Mouse (Mus musculus): Measurements from ENCODE around the gene Rbbp6.

Rbbp6 gene

DNA sequence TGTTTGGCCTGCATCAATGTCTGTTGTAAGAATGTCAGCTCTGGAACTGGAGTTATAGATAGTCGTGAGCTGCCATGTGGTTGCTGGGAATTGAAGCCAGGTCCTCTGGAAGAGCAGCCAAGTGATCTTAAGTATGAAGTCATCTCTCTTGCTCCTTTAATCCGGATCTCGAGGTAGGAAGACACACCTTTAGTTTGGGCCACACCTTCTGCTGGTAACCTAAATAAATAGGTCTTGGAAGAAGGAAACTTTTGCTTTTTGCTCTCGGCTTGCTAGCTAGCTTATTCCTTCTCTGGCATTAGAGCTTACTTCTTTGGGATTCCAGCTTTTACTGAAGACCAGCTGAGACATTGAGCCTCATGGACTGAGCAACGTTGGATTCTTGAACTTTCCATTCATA lies at the start of gene Rbbp6:
TSS of gene Rbbp6 (plus strand) at position 301 of the 400 bp plus-strand sequence.
- DNase-seq, result no peak

DNA sequence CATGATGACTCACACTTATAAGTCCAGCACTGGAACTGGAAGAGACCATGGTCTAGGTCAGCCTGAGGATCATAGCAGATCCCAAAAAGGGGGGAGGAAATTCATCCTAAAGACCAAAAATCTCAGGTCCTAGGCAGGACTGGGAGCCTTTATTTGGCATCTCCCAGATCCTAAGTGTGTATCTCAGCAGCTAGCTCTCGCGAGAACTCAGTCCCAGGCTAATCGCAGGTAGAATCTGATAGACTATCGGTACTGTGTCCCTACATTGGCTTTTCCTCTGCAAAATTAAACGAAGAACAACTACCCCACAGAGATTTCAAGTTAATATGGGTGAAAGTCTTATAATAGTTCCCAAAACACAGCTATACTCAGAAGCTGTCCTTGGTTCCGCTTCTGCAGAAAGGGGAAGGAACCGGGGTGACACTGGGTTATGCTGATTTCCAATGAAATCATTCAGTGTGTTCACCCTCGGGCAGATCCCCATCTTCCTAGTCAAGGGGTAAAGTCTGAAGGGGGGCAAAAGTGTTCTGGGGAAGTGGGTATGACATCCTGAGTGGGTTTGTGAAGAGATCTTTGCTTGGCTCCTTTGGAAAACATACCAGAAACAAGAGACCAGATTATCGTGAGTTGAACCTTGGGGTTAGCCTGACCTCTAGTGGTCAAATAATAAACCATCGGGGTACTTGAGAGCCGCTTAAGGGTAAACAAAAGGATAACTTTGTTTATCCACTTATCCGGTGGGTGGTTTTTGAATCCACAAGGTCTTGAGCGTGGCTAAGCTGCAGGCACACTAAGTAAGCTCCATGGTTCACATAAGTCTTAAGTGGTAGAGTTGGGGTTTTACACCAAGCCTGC lies 45.5 kb upstream of the Rbbp6 start:
- DNase-seq, result peak; percentile 15 to 35

DNA sequence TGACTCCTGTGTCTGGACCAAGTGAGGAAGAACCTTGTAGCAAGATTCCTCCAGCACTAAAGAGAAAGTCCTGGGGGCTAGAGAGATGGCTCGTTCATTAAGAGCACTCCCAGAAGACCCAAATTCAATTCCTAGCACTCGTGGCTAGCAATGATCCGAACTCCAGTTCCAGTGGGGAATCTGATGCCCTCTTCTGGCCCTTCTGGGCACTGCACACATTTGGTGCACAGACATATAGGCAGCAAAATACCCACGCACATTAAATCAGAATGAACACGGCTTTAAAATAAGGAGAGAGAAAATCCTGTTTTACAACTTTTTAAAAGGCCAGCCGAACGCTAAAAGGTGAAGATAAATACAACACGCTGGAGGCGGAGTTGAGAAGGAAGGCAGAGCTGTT lies 43.9 kb upstream of the Rbbp6 start:
- peak in 1 of 2 experiments; percentile 28 for DNase-seq

DNA sequence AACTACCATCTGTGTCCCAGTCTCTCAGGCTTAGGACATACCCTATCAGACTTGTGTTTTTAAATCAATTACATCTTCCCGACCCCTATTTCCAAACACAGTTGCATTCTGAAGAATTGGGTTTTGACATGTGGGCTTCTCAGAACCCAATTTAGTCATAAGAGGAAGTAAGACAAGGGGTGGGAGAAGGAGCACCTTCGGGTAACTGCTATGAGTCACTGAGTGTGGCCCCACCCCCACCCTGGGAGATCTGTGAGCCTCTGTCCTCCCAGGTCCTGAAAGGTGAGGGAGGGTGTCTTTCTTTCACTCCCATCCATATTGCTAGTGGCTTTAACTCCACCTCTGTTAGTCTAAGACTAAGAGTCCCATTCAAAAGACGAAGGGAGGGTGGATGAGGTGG lies 41.2 kb upstream of the Rbbp6 start:
- no peak for DNase-seq

DNA sequence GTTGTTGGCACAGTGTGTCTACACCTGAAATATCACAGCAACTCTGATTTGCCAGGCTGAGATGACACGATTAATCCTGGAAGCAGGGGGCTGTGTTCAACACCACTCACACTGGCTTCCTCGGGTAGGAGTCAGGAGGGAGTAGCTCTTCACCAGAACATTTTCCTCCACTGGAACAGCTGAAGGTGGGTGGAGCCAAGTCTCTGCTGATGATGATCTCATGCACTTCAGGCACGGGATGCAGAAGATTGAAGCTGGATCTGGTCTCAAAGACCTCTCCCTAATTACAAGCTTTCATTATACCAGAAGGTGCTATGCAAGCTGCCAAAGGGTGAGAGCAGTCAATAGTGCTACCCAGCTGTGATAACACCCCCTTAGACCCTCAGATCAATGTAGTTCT lies 35.0 kb upstream of the Rbbp6 start:
- DNase-seq, result no peak

DNA sequence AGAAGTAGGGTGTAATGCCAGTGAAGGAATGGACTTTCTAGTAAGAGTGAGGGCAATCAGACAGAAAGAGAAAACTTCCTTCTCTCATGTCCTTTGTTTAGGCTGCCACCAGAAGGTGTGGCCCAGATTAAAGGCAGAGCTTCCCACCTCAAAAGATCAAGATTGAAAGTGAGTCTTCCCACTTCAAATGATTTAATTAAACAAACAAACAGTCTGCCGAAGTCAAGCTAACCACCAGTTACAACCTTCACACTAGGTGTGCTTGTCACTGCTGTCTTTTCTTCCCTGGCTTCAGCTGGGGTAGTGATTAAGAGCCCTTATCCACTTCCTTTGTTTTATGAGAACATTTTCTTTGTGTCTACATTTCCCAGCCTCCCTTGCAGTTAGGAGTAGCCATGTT lies 33.3 kb upstream of the Rbbp6 start:
- DNase-seq, result no peak

DNA sequence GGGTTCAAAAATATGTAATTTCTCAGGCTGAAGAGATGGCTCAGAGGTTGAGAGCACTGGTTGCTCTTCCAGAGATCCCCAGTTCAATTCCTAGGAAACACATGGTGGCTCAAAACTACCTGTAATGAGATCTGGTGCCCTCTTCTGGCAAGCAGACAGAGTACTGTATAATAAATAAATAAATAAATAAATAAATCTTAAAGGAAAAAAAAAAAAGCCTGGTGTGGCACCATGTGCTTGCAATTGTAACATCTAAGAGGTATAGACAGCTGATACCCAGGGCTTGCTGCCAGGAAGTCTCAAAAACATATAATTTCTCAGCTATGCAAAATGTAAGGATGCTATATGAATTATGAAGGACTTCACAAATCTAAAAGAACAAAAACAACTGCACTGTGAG lies 28.9 kb upstream of the Rbbp6 start:
- DNase-seq, result no peak

DNA sequence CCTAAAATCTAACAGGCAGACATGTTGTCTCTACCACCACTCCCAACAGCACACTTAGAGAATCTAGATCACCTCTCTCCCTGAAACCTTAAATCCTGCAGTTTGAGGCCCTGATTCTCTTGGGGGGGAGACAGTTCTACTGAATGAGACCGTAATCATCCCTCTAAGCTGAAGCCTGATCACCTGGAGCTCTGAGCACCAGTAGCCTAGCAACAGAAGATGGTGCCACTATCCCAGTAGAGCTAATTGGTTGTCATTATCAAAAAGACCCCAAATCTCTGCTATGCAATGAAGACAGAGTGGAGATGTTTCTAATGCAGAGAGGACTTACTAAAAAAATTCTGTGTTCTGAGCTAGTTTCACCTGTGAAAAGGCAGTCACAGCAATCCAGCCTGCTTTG lies 27.3 kb upstream of the Rbbp6 start:
- no peak for DNase-seq

DNA sequence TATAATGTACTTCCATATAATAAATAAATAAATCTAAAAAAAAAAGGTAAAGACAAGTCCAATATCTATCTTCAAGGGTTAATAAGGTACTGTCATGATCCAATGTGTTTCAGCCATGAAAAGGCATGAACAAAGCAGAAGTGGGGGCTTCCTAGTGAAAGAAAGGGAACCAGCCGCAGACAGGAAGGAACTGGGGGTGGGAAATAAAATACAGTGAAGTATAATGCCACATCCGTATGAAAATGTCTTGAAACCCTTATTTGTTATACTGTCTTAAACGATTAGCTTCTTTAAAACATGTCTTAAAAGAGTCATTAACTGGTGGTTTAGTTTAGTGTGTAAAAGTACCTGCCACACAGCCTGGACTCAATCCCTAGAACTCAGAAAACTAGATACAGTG lies 26.3 kb upstream of the Rbbp6 start:
- no peak for DNase-seq

DNA sequence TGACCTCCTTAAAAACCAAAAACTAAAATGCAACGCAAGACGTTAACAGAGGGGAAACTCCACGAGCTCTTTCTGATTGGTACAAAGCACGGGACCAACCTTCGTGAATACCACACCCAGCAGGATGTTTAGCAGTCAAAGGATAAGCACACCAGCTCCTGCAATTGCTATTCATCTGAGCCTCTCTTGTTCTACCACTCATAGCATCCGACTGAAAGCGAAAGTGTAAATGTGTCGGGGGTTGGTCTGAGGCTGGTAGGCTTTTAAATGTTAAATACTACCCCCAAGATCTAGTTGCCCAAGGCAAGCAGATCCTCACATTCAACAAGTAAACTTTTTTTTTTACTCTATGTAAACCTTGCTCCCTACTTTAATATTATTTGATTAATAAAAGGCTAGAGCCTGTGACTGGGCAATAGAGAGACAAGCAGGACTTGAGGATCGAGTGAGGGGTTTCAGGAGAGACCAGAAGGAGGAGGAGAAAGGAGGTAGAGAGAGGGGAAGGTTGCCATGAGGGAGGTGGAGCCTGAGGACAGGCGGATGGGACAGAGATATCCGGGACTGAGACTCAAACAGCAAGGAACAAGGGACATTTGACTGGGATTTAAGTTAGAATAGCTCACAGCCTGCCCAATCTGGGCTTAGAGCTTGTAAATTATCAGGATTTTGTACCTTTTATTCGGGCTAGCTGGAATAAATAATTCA lies 25.0 kb upstream of the Rbbp6 start:
- DNase-seq, result no peak

DNA sequence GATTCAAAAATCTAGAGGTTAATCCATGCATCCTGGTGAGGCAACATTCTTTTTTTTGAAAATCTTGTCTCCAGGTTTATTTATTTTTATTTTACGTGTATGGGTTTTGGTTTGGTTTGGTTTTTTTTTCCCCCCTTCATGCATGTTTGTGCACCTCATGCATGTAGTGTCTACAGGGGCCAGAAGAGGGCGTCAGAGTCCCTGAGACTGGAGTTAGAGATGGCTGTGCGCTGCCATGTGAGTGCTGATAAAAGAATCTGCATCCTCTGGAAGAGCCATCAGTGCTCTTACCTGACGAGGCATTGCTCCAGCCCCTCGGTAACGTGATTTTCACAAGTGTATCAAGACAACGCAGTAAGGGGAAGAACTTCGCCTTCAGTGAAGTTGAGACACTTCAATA lies 23.4 kb upstream of the Rbbp6 start:
- no peak for DNase-seq

DNA sequence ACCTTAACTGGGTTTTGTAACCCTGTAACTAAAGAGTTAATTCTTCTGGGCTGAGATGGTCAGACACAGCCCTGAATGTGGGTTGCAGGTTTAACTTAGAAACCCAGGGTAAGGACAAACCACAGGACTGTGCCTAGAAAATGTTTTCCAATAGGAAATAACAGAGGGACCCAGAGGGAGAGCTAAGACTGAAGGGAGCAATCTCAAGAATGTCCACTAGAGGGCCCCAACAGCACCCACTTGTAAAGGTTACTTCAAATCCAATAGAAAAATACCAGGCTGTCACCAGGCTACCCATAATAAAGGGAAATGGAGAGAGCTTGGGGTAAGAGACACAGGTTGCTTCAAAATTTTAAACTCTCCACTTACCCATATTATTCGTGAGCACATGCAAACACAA lies 20.3 kb upstream of the Rbbp6 start:
- peak; percentile 80 to 89 for DNase-seq

DNA sequence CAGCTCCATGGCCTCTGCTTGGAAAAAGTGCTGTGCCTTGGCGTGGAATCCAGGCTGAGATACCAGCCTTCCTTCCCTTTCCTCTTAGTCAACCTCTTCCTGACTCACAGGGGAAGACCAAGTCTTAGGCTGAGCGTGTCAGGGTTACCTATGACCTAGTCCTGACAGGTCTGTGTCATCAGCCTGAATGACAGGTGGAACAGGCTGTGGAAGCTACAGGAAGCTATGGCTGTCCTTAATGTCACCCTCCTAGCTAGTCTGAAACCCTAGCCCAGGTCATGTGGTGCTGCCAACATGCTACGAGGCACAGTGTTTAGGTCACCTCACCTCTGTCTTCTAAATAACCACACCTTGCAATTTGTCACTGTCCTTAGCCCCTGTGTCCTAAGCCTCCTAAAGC lies 16.2 kb upstream of the Rbbp6 start:
- no peak for DNase-seq

DNA sequence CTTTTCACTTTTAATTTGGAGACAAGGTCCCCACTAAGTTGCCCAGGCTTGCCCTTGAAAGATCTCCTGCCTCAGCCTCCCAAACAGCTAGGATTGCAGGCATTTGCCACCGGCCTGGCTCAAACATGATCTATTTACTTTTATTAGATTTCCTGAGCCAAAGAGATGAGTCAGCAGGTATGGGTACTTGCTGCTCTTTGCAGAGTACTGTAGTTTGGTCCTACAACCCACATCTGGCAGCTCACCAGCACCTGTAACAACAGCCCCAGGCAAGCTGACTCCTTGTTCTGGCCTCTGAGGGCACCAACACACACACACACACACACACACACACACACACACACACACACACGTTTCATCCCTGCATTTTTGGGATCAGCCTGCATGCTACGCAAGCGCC lies 14.0 kb upstream of the Rbbp6 start:
- no peak for DNase-seq

DNA sequence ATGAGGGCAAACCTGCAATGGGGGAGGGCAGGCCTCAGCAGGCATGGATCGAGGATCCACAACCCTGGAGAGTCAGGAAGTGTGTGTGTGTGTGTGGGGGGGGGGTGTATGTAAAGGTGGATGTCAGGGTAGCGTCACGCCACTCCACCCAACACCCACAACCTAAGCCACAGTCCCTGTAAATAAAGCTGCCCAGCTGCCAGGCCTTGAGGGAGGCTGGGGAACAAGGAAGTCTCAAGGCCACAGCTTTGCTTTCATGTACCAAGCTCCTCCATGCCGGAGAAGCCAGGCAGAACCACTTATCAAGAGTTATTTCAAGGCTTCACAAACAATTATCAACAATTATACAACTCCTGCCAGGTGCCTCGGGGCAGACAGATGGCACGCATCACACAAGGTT lies 13.4 kb upstream of the Rbbp6 start:
- DNase-seq, result peak in 1 of 2 experiments; percentile 37

DNA sequence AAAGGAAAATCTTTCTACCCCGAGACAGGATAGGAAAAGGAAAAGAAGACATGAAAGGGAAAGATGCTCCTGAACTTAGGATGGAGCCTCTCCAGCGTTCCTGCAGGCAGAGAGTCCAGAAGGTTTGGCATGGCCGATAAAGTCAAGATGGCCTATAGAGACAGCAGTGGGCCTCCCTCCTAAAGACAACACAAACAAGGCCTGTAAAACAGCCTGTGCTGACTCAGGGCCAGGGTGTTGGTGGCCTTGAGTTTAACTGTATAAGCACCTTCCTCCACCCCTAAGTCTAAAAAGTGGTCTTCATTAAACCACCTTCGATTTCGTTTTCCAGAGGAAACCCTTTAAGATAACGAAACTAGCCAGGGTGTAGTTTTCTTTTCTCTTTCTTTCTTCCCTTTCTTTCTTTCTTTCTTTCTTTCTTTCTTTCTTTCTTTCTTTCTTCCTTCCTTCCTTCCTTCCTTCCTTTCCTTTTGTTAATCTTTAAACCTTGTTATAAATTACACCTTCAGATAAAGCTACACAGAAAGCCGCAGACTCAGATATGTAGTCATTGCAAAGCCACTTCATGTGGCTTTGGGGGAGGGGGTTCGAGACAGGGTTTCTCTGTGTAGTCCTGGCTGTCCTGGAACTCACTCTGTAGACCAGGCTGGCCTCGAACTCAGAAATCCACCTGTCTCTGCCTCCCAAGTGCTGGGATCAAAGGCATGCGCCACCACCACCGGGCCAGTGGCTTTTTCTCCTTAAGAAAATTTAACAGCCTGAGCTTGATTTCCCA lies 10.8 kb upstream of the Rbbp6 start:
- DNase-seq, result no peak

DNA sequence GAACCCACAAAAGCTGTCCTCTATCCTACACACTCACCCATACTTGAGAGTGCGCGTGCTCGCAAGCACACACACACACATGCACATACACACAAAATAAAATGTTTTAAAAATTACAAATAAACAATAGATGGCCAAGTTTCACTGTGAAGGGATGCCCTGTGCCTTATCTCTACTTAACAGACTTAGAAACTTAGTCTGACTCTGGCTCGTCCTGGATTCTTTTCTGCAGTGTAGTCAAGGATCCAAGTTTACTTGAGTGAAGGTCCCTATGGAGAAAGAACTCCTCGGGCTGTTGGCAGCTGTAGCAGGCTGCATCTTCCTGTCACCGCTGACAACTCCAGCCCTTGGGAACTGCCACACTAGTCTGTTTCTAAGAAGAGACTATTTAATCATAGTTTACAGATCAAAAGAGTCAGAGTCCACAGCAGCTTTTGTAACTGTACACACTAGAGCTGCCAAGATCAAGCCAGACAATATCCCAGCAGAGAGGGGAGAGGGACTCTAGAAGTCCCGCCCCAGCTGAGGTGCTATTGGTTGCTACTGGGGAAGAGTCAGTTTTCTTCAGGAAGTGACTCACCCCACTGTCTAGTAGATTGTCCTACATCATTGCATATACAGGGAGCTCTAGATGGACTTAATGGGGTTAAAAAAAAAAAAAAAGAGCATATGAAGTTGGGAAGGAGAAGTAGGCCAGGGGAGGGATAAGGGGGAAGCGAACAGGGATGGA lies 10.1 kb upstream of the Rbbp6 start:
- DNase-seq, result no peak

DNA sequence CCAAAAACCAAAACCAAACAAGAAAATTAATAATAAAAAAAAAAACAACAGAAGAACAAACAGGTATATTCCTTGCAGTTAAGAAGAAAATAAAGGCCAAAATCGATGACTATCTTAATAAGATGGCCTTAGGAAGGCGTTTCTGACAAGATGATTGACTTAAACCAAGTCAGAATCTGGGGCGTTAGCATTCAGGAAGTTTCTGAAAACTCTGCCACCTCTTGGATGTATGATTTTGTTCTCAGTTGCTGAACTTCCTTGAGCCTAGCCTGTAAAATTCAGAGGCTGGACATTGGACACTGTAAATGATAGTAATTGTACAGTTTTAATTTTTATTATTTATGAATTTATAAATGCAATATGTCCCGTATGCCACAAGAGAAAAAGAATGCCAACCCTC lies 3.3 kb downstream of the Rbbp6 start:
- DNase-seq, result no peak

DNA sequence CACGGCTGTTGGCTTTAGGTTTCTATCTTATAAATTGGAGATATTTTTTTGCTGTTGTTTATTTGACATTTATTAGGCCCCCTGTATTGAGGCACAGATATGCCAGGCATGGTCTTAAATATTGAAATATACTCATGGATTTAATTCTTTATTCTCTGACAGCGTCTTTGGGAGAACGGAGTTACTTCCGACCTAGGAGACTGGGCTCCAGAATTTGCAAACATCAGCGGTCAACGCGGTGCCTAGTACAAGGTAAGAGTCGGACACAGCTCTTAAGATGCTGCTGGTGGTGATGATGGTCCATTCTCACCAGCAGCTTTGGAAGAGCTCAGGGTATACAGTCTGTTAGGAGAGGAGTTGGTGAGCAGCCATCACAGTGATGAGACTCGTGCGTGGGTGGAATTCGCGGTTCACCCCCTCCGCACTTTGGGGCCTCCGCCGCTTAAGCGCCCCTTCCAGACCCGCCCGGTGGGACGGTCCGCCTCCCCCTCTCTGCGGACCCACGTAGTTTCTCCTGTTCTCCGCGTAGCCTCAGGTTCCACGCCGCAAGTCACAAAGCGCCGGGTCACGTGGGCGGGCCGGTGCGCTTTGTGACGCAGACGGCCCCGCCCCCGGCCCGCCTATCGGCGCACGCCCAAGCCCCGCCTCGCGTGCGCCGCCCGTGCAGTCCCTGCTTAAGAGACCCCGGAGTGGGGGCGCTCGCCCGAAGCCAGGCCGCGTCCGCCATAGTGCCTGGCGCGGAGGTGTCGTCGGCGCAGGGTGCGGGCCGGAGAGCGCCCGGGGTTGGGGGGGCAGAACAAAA lies 3.9 kb downstream of the Rbbp6 start:
- peak; percentile 96 to 99 for DNase-seq

DNA sequence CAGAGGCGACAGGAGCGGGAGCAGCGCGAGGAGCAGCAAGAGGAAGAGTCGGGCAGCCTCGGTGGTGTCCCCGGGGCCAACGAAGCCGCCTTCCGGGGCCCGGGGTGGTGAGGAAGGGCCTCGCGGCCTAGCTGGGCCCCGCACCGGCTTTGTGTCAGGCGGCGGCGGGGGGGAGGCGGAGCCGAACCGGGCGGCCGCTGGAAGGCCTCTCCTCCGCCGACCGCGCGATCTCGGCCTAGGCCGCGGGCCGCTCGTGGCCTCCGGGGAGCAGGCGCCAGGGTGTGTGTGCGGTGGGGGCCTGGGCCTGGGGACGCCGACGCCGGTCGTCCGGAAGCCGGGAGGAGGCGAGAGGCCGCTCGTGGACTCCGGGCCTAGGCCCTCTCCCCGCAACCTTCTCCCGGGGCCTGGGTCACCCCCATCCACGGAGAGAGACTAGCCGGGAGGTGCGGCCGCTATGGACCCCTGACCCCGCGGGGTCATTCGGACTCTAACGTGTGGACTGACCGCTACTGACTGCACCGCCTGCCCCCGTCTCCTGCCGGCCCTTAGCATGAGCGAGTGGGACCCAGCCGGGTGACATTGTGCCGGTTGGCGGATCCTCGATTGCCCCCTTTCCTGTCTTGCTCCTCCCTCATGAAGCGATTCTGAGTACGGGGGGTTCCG lies 4.8 kb downstream of the Rbbp6 start:
- DNase-seq, result peak; percentile 74 to 78

DNA sequence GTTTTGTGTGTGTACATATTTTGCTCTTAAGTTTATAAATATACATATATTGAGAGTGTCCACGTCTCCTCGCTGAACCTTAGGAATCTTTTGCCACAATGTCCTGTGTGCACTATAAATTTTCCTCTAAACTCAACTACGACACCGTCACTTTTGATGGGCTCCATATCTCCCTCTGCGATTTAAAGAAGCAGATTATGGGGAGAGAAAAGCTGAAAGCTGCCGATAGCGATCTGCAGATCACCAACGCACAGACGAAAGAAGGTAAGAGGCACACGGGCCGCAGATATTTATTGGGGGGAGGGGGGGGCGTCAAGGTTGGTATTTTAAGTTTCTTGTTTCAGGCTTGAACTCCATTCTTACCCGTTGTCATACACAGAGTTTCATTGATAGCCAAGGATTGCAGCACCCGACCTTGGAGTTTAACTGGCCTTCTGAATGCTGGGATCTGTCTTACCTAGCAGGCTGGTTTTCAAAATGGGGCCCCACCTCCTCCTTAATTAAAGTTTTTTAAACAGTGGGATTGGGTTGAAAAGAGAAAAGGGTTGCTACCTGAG lies 5.5 kb downstream of the Rbbp6 start:
- no peak for DNase-seq
